Mouse (Mus musculus) midbrain, embryonic 11.5 days (tissue): Measurements from ENCODE around the gene Wwox. TPM values are rescaled to one million over a fixed set of nuclear protein-coding genes. Genes with fewer than 3 reads are reported as not detected.

Source experiments
- ATAC-seq: fragments of 200-750 bp; cut with Nextera tagmentation; 2 replicates; pipeline ENCODE4 v1.8.0; 2017; ENCODE audit warnings: moderate TSS enrichment, moderate library complexity; ENCODE audit not compliant: low FRiP score
- DNase-seq: peaks from one replicate; pipeline ENCODE4 v3.0.0; 2015; ENCODE audit warnings: low spot score; ENCODE audit errors: missing footprints
- H3K27ac ChIP-seq: fragments of 300-500 bp; sonication (generic); 2 replicates; pipeline ENCODE4 v1.5.1; 2014; ENCODE audit warnings: low read depth, low read length
- H3K27me3 ChIP-seq: fragments of 300-500 bp; sonication (generic); 2 replicates; pipeline ENCODE4 v1.6.1; 2014; ENCODE audit warnings: mild to moderate bottlenecking, low read length, moderate library complexity, mixed read lengths; ENCODE audit not compliant: control insufficient read depth, insufficient read depth
- H3K36me3 ChIP-seq: fragments of 300-500 bp; sonication (generic); 2 replicates; pipeline ENCODE4 v1.6.1; 2014; ENCODE audit warnings: mild to moderate bottlenecking, low read length, moderate library complexity, mixed read lengths; ENCODE audit not compliant: control insufficient read depth, insufficient read depth
- H3K4me1 ChIP-seq: fragments of 300-500 bp; sonication (generic); 2 replicates; pipeline ENCODE4 v1.6.1; 2014; ENCODE audit warnings: low read length; ENCODE audit not compliant: control insufficient read depth, insufficient read depth
- H3K4me2 ChIP-seq: fragments of 300-500 bp; sonication (generic); 2 replicates; pipeline ENCODE4 v1.6.1; 2014; ENCODE audit warnings: mild to moderate bottlenecking, moderate library complexity
- H3K4me3 ChIP-seq: fragments of 300-500 bp; sonication (generic); 2 replicates; pipeline ENCODE4 v1.5.1; 2014; ENCODE audit warnings: low read depth, low read length
- H3K9ac ChIP-seq: fragments of 300-500 bp; sonication (generic); 2 replicates; pipeline ENCODE4 v1.6.1; 2014; ENCODE audit warnings: low read length
- H3K9me3 ChIP-seq: fragments of 300-500 bp; sonication (generic); 2 replicates; pipeline ENCODE4 v1.6.1; 2016; ENCODE audit warnings: low read length; ENCODE audit not compliant: control insufficient read depth
- whole genome bisulfite sequencing: fragments of 180-500 bp; shearing (Covaris S2); extraction: QIAGEN DNeasy Blood & Tissue Kit; methylation state at CpG from one replicate; pipeline ENCODE4 v1.1.7; 2014; 5-methylcytosine and 5-hydroxymethylcytosine counted together
- polyA plus RNA-seq: library from polyadenylated mRNA; unstranded; fragments of >200 nt; fragmentation: Nextera tagmentation; extraction: Ambion mirVana; gene quantifications from 2 replicates; pipeline ENCODE4 v1.2.1, GENCODE M21; 2014

Gene Wwox
- polyA plus RNA-seq, 1 experiment from 2014 or later = 12.1 TPM

DNA sequence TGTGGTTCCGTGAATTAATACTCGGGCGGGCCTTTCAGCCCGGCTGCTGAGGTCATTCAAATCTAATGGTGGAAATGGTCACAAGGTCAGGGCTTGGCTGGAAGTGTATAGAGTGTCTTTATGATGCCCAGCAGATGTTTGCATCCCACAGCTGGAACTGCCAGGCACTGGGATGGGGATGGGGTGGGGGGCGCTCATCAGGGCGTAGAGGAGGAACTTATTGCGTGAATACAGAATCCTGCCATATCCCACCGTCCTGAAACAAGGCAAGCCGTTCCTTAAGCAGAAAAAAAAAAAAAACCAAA lies 571.3 kb downstream of the Wwox start:
- H3K9ac ChIP-seq = peak overlapping the region; percentile 25
- WGBS = 12% methylated on average over 9 of the region's 9 CpGs
- 0 out of 2 replicates have a peak, but pooled peaks cover 2% of the 10 kb centered on the region for H3K27me3 ChIP-seq
- no peak for DNase-seq
- H3K9me3 ChIP-seq = no peaks in the 10 kb centered on the region
- no peak overlapping the region for H3K4me3 ChIP-seq
- ATAC-seq = no peak
- H3K27ac ChIP-seq = no peak overlapping the region
- H3K36me3 ChIP-seq = no peaks in the 10 kb centered on the region
- peak overlapping the region; percentile 30 for H3K4me2 ChIP-seq
- peaks cover 26% of the 10 kb centered on the region for H3K4me1 ChIP-seq

DNA sequence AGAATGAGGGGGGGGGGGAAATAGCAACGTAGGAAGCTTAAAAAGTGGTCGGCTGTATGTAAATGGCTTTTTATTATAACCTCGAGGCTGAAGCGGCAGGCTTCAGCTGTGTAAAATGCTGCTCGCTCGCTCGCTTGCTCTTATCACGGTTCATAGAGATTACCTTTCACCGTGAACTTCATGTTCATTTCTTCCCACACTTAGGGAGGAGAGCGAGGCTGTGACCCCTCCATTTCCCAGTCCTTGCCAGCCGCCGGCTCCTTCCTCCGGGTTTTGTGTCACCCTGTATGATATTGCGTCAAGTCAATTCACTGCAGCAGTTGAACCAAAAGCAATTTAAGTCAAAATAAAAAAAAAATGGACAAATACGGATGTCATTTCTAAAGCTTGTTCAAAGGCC lies 580.2 kb downstream of the Wwox start:
- H3K4me1 ChIP-seq = no peaks in the 10 kb centered on the region
- no peaks in the 10 kb centered on the region for H3K27me3 ChIP-seq
- ATAC-seq = no peak
- H3K9me3 ChIP-seq = no peaks in the 10 kb centered on the region
- H3K9ac ChIP-seq = no peak overlapping the region
- no peak overlapping the region for H3K4me2 ChIP-seq
- H3K36me3 ChIP-seq = no peaks in the 10 kb centered on the region
- no peak for DNase-seq
- no peak overlapping the region for H3K27ac ChIP-seq
- 75% methylated on average over 15 of the region's 15 CpGs for WGBS
- H3K4me3 ChIP-seq = no peak overlapping the region

DNA sequence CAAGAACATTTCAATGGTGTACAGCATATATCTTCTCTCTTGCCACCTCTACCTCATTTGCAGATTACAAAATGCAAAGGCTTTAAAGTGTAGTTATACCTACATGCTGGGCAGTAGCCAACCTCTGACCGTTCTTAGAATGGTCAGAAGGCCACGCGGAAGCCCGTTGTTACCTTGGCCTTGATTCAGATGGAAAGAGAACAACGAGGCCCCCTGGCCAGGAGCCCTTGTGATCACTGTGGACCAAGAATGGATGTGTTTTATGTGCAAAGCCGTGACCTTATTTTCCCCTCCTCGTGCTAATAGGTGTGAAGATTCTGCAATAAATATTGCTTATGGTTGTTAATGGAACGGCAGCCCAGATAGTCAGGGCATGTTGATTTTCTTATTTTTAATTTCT lies 582.3 kb downstream of the Wwox start:
- Histone ChIP-seq H3K36me3 (no peaks in the 10 kb centered on the region), H3K27me3 (no peaks in the 10 kb centered on the region), H3K9ac (no peak overlapping the region), H3K4me1 (no peaks in the 10 kb centered on the region), H3K9me3 (no peaks in the 10 kb centered on the region), H3K4me3 (no peak overlapping the region), H3K4me2 (no peak overlapping the region), H3K27ac (no peak overlapping the region)
- DNase-seq = no peak
- 92% methylated on average over 8 of the region's 8 CpGs for WGBS
- ATAC-seq = no peak

DNA sequence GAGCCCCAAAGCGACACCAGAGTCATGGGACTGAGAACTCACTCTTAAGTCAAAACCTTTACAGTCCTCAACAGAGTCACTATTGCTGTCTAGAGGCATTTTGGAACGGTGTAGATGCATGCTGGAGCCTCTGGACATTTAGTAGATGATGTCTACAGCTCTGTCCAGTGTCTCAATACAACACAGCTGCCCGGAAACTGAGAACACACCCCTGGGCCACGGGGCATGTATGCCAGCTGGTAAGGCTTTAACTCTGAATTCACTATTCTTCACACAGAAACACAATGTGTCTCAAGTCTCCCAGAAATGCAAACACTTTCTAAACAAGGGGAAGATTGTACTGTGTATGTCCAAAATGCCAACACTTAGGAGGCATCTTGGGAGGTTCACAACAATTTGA lies 584.6 kb downstream of the Wwox start:
- no peak for ATAC-seq
- 88% methylated on average over 4 of the region's 4 CpGs for WGBS
- Histone ChIP-seq H3K9ac (no peak overlapping the region), H3K27ac (no peak overlapping the region), H3K4me3 (no peak overlapping the region), H3K4me2 (no peak overlapping the region), H3K36me3 (no peaks in the 10 kb centered on the region), H3K27me3 (no peaks in the 10 kb centered on the region), H3K9me3 (no peaks in the 10 kb centered on the region), H3K4me1 (no peaks in the 10 kb centered on the region)
- no peak for DNase-seq

DNA sequence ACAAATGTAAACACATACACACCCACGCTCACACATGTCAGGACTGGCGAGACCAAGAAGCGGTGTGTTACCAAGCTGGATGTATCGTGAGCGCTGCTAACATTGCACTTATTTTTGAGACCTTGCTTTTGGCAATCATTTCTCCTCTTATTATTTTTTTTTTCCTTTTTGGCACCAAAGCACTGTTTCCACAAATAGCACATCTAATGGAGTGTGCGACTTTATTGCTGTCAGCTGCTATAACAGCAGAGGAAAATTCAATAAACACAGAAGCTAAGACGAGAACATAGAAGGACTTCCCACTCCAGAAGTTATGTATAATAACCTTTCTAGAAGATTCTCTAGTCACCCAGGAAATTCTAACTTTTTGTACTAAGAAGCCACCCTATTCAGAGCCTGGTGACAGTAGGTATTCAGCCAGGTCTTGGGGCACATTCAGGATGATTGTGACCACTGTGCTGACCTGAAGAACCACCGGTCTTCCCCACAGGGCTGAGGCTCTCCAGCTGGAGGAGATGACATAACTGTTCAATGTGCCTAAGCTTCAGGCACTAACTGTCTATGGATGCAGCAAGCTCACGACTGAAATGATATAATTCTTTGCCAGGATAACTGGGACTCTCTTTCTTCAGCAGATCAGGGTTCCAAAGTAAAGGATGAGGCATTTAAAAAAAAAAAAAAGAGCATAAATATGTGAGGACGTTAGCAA lies 586.1 kb downstream of the Wwox start:
- no peak for DNase-seq
- Histone ChIP-seq H3K36me3 (no peaks in the 10 kb centered on the region), H3K4me2 (no peak overlapping the region), H3K4me1 (no peaks in the 10 kb centered on the region), H3K4me3 (no peak overlapping the region), H3K9ac (no peak overlapping the region), H3K27me3 (no peaks in the 10 kb centered on the region), H3K9me3 (no peaks in the 10 kb centered on the region), H3K27ac (no peak overlapping the region)
- WGBS = 91% methylated on average over 10 of the region's 10 CpGs
- no peak for ATAC-seq

DNA sequence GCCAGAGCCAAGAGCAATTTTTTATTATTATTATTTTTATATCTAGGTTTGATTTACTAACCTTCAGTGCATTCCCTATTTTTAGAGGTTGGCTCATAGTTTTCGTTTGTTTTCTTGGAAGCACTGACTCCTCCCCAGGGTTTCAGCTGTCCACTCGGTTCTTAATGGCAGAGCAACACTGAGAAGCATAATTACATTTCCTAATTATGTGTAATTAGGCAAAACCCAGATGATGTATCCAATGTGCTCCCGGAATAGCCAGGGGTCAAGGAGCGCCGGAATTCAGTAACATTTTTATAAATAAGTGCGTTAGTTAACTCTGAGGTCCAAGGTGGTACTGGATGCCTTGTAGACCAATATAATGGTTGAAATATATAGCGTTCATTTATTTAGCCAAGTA lies 586.7 kb downstream of the Wwox start:
- no peaks in the 10 kb centered on the region for H3K9me3 ChIP-seq
- no peaks in the 10 kb centered on the region for H3K4me1 ChIP-seq
- no peak overlapping the region for H3K9ac ChIP-seq
- no peaks in the 10 kb centered on the region for H3K36me3 ChIP-seq
- H3K27ac ChIP-seq = no peak overlapping the region
- no peak overlapping the region for H3K4me2 ChIP-seq
- no peak for DNase-seq
- 87% methylated on average over 7 of the region's 7 CpGs for WGBS
- ATAC-seq = no peak
- H3K4me3 ChIP-seq = no peak overlapping the region
- no peaks in the 10 kb centered on the region for H3K27me3 ChIP-seq

DNA sequence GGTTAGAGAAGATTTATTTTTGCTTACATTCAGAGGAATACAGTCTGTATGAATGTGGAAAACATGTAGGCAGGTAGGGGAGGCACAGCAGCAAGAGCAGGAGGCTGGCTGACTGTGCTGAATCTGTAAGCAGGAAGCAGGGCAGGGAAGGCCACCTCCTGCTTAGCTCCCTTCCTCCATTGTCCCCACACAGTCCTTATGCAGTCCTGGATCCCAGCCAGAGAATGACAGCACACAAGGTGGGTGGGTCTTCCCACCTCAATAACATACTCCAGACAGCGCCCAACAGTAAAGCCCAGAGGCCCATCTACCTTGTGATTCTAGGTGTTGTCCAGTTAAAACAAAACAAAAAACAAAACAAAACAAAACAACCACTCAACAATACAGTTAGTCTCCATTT lies 593.7 kb downstream of the Wwox start:
- no peak overlapping the region for H3K9ac ChIP-seq
- H3K9me3 ChIP-seq = no peaks in the 10 kb centered on the region
- ATAC-seq (no peak), DNase-seq (no peak)
- H3K4me3 ChIP-seq = no peak overlapping the region
- 71% methylated on average over 1 of the region's 1 CpGs for WGBS
- no peak overlapping the region for H3K4me2 ChIP-seq
- no peaks in the 10 kb centered on the region for H3K27me3 ChIP-seq
- H3K4me1 ChIP-seq = no peaks in the 10 kb centered on the region
- no peaks in the 10 kb centered on the region for H3K36me3 ChIP-seq
- no peak overlapping the region for H3K27ac ChIP-seq

DNA sequence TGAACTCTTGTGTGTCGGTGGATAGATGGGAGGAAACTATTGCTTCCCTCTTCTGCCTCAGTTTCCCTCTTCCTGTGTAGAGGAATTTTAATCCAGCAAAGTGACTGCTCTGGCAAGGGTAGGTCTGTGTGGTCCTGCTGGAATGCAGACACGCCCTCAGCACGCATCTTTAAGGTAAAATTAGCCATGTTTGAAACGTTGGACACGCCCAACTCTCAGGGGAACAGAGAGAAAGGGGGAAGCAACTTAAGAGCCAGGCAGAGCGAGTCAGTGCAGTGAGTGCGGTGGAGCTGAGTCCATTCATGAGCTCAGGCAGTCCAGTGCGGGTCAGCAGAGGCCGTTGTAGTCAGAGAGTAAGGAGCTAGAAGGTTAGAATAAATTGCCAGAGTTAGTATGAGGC lies 596.6 kb downstream of the Wwox start:
- no peak overlapping the region for H3K9ac ChIP-seq
- DNase-seq (no peak), ATAC-seq (no peak)
- H3K4me3 ChIP-seq = no peak overlapping the region
- no peaks in the 10 kb centered on the region for H3K4me1 ChIP-seq
- H3K4me2 ChIP-seq = no peak overlapping the region
- no peak overlapping the region for H3K27ac ChIP-seq
- no peaks in the 10 kb centered on the region for H3K27me3 ChIP-seq
- no peaks in the 10 kb centered on the region for H3K9me3 ChIP-seq
- no peaks in the 10 kb centered on the region for H3K36me3 ChIP-seq
- WGBS = 86% methylated on average over 9 of the region's 9 CpGs

DNA sequence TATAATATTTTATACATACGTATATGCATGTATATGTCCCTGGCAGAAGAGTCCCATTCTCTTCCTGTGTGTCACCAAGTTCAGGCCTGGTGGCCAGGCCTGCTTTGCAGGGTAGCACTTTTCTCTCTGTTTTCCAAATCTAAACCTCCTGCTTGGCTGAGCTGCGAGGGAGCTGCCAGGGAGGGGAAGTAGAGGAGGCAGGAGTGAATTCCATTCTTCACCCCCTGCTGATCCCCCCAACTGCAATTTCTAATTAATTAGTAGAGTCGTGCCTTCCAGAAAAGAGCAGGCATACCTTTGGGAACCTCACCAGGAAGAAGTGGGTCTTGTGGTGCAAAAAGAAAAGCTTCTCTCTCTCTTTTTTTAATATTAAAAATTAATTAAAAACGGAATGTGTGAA lies 599.0 kb downstream of the Wwox start:
- Histone ChIP-seq H3K9ac (no peak overlapping the region), H3K4me2 (no peak overlapping the region), H3K27ac (no peak overlapping the region), H3K9me3 (no peaks in the 10 kb centered on the region), H3K4me3 (no peak overlapping the region), H3K36me3 (no peaks in the 10 kb centered on the region), H3K27me3 (no peaks in the 10 kb centered on the region), H3K4me1 (no peaks in the 10 kb centered on the region)
- no peak for DNase-seq
- ATAC-seq = no peak
- WGBS = 13% methylated on average over 4 of the region's 4 CpGs

DNA sequence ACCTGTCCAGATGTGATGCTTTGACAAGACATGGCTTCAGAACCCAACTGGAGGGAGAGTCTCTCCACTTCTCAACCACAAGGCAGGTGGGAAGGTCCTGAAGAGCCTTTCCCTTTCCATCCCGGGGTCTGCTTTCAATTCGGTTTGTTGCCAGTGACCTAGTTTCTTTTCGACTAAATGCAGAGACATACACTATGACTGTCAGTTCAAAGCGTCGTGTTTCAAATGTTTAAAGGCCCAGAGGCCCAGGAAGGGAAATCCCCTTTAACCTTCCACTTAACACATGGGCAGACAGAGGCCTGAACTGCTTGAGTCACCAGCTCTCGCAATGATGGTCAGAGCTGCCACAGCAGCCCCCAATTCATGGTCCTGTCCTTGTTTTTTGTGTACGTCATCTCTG lies 606.3 kb downstream of the Wwox start:
- no peaks in the 10 kb centered on the region for H3K9me3 ChIP-seq
- H3K27me3 ChIP-seq = no peaks in the 10 kb centered on the region
- H3K36me3 ChIP-seq = no peaks in the 10 kb centered on the region
- H3K27ac ChIP-seq = no peak overlapping the region
- H3K4me2 ChIP-seq = no peak overlapping the region
- 82% methylated on average over 7 of the region's 7 CpGs for WGBS
- H3K9ac ChIP-seq = no peak overlapping the region
- DNase-seq = no peak
- no peak for ATAC-seq
- H3K4me1 ChIP-seq = no peaks in the 10 kb centered on the region
- no peak overlapping the region for H3K4me3 ChIP-seq
